Mouse (Mus musculus) cerebellum, adult 9-11 months (tissue): Measurements from ENCODE around the gene Cbfb.
"Not testable (repeated sequence)": the region's sequence is repeated elsewhere in the genome, so short reads cannot be mapped to it uniquely, and the experiment has no call there.

ENCODE experiments used
- DNase-seq: peaks from one replicate; pipeline ENCODE4 v3.0.0; 2022

Gene Cbfb

GRCm38 (mm10) chr8:105186467-105187005 is 16.1 kb downstream of the Cbfb start:
- DNase-seq, result no peak

- no peak for DNase-seq
Measured at GRCm38 (mm10) chr8:105192182-105192581, 21.7 kb downstream of the Cbfb start.

- DNase-seq, result no peak
Measured at GRCm38 (mm10) chr8:105205748-105206147, 35.3 kb downstream of the Cbfb start.

GRCm38 (mm10) chr8:105206766-105207275 is 36.3 kb downstream of the Cbfb start:
- DNase-seq, result peak; percentile 12

- no peak for DNase-seq
Measured at GRCm38 (mm10) chr8:105207675-105208273, 37.3 kb downstream of the Cbfb start.

- no peak for DNase-seq
Measured at GRCm38 (mm10) chr8:105209153-105210110, 39.0 kb downstream of the Cbfb start.

- no peak for DNase-seq
Measured at GRCm38 (mm10) chr8:105214104-105214503, 43.6 kb downstream of the Cbfb start.

- DNase-seq, result no peak
Measured at GRCm38 (mm10) chr8:105217926-105218522, 47.5 kb downstream of the Cbfb start.

- DNase-seq, result peak; percentile 9
Measured at GRCm38 (mm10) chr8:105223850-105224249, 53.4 kb downstream of the Cbfb start.

- peak; percentile 93 for DNase-seq
Measured at GRCm38 (mm10) chr8:105224413-105225271, 54.2 kb downstream of the Cbfb start, which contains the start of gene D230025D16Rik. Gene D230025D16Rik (plus strand): TSS chr8:105225145.

- no peak for DNase-seq
Measured at GRCm38 (mm10) chr8:105225272-105225593, 54.8 kb downstream of the Cbfb start.

GRCm38 (mm10) chr8:105225917-105226316 is 55.4 kb downstream of the Cbfb start:
- no peak for DNase-seq

GRCm38 (mm10) chr8:105231503-105232320 is 61.2 kb downstream of the Cbfb start:
- no peak for DNase-seq

- DNase-seq, result not testable (repeated sequence)
Measured at GRCm38 (mm10) chr8:105232321-105232693, 61.8 kb downstream of the Cbfb start.

GRCm38 (mm10) chr8:105233126-105233935 is 62.9 kb downstream of the Cbfb start:
- DNase-seq, result no peak

GRCm38 (mm10) chr8:105235206-105235605 is 64.7 kb downstream of the Cbfb start:
- no peak for DNase-seq

GRCm38 (mm10) chr8:105237442-105238142 is 67.1 kb downstream of the Cbfb start:
- DNase-seq, result no peak

GRCm38 (mm10) chr8:105241016-105241415 is 70.5 kb downstream of the Cbfb start:
- no peak for DNase-seq

GRCm38 (mm10) chr8:105251954-105252353 is 81.5 kb downstream of the Cbfb start:
- DNase-seq, result no peak
